Mouse (Mus musculus): ENCODE results near the gene Tmem88b. TPM values are rescaled to one million over a fixed set of nuclear protein-coding genes. Genes with fewer than 3 reads are reported as not detected.

The Tmem88b gene
- total RNA-seq (2021), result 1 to 10 TPM; 1.3 TPM

DNA sequence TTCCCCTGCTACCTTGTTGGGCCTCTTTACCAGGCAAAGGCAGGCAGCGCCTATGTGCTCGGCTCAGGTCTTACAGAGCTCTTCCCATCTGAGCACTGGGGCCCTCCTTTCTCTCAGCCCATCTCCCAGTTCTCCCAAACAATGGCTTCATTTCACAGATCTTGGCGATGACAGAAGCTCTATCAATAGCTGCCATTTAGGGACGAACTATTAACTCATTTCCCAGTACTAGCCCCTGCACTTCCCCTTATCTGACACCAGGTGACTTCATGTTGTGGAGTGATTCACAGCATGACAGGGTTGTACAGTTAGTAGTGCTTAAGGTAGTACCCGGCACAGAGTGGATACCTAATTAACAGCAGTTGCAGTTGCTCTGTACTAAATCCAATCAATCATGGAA, at the start of gene Tmem88b:
Tmem88b (minus strand) TSS at position 56 of the 400 bp plus-strand sequence.
- no peak for DNase-seq
- intact Hi-C loops (cut with DNase I), result no loop called here

DNA sequence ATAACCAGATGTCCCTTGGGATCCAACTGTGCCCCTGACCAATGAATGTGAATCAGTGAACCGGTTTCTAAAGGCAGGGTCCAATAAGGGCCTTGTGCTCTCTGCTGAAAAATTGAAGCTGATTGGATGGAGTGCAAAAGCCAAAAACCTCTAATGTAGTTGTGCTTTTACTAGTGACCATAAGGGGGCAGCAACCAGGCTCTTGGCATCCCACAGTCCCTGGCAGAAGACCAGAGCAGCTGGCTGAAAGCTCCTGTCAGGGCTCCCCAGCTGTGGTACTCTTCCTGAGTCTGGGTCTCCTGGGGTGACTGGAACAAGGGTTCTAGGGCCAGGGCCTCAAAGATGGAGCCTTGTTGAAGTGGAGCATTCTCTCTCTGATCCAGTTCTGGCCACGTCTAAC, 48.2 kb upstream of the Tmem88b start:
- DNase-seq, result peak; percentile 85
- intact Hi-C loops (cut with DNase I), result no loop called here

- no peak for DNase-seq
- intact Hi-C loops (cut with DNase I), result no loop called here
Measured at GRCm38 (mm10) chr4:155833234-155833633, 47.6 kb upstream of the Tmem88b start.

DNA sequence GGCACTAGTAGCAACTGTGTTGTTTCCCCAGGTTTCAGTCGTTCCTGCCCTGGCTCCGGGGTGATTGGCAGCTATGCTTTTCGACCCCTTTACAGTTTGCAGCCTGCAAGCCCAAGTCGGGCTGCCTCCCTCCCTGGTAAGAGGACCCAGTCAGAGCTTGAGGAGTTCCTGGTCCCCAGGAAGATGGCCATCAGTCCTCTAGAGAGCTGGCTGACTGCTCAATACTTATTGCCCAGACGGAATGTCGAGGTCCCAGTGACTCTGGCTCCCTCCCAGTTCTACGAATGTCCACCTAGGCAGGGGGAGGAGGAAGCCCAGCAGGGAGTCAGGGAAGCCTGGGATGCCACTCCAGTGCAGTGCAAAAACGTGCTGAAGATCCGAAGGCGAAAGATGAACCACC, 46.6 kb upstream of the Tmem88b start:
- DNase-seq, result no peak
- intact Hi-C loops (cut with DNase I), result no loop called here

DNA sequence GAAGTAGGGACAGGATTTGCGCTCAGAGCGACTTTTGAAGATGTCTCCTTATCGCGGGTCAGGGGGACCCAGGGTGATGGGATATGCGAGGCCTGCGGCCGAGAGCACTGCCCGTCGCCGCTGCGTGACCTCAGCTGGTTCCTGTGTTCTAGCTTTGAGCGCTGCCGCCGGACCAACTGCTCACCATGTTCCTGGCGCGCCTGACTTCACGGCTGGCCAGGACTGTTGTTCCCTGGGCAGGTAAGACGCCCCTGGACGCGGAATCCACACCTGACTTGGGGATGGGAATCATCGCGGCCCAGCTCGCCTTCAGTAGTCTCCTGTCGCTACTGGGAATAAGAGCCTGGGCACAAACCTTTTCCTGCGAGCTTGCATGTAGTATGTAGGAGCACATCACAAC, 46.2 kb upstream of the Tmem88b start:
- intact Hi-C loops (cut with DNase I), result no loop called here
- no peak for DNase-seq

GRCm38 (mm10) chr4:155831205-155831766, 45.6 kb upstream of the Tmem88b start, which contains the start of gene Aurkaip1:
Gene Aurkaip1, plus strand, starts transcription at chr4:155831272.
- intact Hi-C loops (cut with DNase I), result no loop called here
- DNase-seq, result peak; percentile 98

DNA sequence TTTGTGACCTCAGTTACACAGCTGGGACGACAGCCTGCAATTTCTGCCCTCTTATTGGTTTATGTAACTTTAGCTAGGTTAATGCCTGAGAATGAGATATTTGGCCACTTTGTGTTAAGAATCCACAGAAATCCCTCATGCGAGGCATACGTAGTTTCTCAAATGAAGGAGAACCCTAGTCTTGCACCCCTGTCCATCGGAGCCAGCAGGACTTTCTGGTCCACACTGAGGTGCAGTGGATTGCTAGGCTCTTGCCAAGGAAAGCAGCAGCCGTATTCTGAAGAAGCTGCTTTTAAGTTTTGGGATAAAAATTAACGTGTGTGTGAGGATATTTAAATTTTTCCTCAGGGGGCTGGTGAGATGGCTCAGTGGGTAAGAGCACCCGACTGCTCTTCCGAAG, 44.9 kb upstream of the Tmem88b start:
- intact Hi-C loops (cut with DNase I), result no loop called here
- no peak for DNase-seq

GRCm38 (mm10) chr4:155829866-155830265, 44.2 kb upstream of the Tmem88b start:
- intact Hi-C loops (cut with DNase I), result no loop called here
- no peak for DNase-seq

DNA sequence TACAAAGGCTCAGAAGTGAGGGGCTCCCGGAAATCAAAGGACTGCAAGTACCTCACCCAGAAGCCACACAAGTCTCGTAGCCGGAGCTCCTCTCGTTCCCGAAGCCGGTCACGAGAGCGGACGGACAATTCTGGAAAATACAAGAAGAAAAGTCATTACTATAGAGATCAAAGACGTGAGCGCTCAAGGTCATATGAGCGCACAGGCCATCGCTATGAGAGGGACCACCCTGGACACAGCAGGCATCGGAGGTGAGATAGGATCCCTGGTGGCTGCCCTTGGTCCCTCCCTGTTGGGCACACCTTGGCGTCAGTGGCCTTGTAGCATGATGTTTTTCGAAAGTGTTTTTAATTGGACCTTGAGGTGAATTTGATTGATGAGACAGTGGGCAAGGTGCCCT, 37.8 kb upstream of the Tmem88b start:
- intact Hi-C loops (cut with DNase I), result no loop called here
- no peak for DNase-seq

DNA sequence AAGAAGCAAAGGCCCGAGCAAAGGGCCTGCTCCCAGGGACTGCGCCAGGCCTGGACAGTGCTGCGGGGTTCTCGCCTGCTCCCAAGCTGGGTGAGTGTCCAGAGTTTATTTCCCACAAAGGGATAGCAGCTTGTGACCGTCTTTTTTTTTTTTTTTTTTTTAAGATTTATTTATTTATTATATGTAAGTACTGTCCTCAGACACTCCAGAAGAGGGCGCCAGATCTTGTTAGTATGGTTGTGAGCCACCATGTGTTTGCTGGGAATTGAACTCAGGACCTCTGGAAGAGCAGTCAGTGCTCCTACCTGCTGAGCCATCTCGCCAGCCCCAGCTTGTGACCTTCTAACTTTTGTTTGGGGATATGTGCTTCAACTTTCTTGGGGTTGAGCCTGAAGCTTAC, 35.4 kb upstream of the Tmem88b start:
- intact Hi-C loops (cut with DNase I), result no loop called here

DNA sequence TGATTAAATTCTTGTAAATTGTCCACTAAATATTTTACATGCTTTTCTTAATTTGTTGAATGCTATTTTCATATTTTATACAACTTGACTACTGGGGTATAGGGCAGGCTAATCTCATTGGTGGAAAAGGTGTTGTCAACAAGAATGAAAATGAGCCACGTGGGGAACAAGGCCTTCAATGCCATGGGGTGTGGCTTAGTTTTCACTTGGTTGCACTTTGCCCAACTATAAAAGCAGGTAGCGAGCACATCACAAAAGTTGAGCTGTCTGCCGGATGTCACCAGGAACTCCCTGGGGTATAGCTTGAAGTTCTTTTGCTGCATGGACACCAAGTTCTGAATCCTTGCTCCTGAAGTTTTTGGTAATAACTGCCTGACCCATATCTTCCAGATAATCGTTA, 31.9 kb upstream of the Tmem88b start:
- intact Hi-C loops (cut with DNase I), result no loop called here
- no peak for DNase-seq

More for the DNA sequence above, 35.4 kb upstream of the Tmem88b start:
- no peak for DNase-seq

DNA sequence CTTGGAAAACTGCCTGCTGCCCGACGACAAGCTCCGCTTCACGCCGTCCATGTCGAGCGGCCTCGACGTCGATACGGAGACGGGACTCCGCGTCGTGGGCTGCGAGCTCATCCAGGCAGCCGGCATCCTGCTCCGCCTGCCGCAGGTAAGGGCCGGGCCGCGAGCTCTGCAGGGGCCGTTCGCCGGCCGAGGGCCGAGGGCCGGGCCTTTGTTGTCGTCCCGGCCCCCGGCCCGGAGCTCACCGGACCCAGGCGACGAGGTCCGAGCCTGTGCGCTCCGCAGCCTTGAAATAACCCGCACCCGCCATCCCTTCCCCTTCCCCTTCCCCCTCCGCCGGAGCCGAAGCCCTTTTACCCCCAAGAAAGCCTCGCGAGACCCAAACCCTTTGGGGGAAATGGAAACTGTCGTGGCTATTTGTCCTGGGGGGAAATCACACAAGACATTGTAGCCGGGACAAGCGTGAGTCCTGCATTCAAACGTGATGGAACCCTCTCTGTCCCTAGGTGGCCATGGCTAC, 27.0 kb upstream of the Tmem88b start:
- DNase-seq, result peak; percentile 40
- intact Hi-C loops (cut with DNase I), result no loop called here

GRCm38 (mm10) chr4:155811929-155812664, 26.4 kb upstream of the Tmem88b start, which contains the start of gene Ccnl2:
Gene Ccnl2, plus strand, starts transcription at chr4:155812489.
- peak; percentile 96 for DNase-seq
- intact Hi-C loops (cut with DNase I), result no loop called here

DNA sequence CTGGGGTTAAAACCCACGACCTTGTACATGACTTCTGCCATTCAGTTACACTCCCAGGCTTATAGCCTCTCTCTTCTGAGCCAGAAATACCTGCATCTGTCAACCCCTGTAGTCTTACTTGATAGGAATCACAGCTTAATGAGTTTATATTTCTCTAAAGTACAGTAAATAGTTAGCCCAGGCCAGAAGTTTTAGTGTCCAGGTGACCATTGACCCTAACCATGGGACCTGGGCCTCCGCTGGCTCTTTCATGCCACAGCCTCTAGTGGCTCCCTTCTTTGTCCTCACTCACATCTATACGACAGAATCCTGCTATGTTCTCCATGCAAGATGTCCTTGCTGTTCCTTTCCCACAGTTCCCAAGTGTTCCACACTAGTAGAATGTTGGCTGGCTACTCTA, 22.2 kb upstream of the Tmem88b start:
- intact Hi-C loops (cut with DNase I), result no loop called here
- no peak for DNase-seq

DNA sequence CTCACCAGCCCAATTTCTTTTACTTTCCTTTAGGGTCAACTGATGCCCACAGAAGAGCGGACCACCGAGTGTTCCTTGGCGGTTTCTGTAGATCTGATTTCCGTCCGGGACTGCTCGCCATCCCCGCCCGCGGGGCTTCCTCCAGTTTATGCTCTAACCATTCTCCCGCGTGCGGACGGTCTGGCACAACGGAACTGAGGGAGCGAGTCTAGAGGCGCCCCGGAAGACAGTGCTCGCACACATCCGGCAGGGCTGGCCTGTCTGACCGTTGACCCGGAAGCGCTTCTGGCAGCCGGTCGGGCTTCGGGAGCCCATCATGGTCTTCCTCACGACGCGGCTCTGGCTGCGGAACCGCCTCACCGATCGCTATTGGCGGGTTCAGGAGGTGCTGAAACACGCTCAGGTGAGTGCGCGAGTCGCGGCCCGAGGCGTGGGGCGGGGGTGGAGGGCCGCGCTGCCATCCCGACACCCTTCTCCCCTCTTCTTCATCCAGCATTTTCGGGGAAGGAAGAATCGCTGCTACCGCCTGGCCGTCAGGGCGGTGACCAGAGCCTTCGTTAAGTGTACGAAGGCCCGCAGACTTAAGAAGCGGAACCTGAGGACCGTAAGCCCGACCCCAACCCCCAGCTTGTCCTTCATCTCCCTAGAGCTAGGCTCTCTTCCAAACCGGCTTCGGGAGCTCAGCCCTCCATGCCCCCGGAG, 17.8 kb upstream of the Tmem88b start:
- intact Hi-C loops (cut with DNase I), result no loop called here
- peak; percentile 97 for DNase-seq

- no peak for DNase-seq
- intact Hi-C loops (cut with DNase I), result no loop called here
Measured at GRCm38 (mm10) chr4:155802741-155803339, 17.2 kb upstream of the Tmem88b start, which contains the start of gene Mrpl20. Gene Mrpl20, plus strand, starts transcription at chr4:155802878.

- no peak for DNase-seq
- intact Hi-C loops (cut with DNase I), result no loop called here
Measured at GRCm38 (mm10) chr4:155802075-155802474, 16.4 kb upstream of the Tmem88b start.

GRCm38 (mm10) chr4:155793730-155794129, 8.1 kb upstream of the Tmem88b start:
- DNase-seq, result no peak
- intact Hi-C loops (cut with DNase I), result no loop called here

GRCm38 (mm10) chr4:155791240-155791933, 5.7 kb upstream of the Tmem88b start:
- intact Hi-C loops (cut with DNase I), result no loop called here
- no peak for DNase-seq

- intact Hi-C loops (cut with DNase I), result no loop called here
- no peak for DNase-seq
Measured at GRCm38 (mm10) chr4:155790650-155791161, 5.0 kb upstream of the Tmem88b start.

Measured in left cerebral cortex, postnatal 4 days (tissue).